Mouse (Mus musculus) bone marrow macrophage, adult 2 months (primary cell): ENCODE data around the gene Gm10024.

Source experiments
- CTCF ChIP-seq: IDR thresholded peaks from 2 replicates; pipeline ENCODE4 v1.5.1; 2012; ENCODE audit warnings: low read depth, mild to moderate bottlenecking, low read length, moderate library complexity
- POLR2A ChIP-seq: IDR thresholded peaks from 2 replicates; pipeline ENCODE4 v1.6.1; 2012; ENCODE audit warnings: mild to moderate bottlenecking, low read depth, low read length, borderline replicate concordance

GRCm38 (mm10) chr10:77709831-77710230 is 1.4 kb upstream of the Gm10024 start:
- no peak for TF ChIP-seq POLR2A
- no peak for TF ChIP-seq CTCF
